Mouse (Mus musculus) kidney, adult 2 months (tissue): ENCODE measurements at regions not wholly inside any gene's neighbourhood (a gene's known extent, or its start where the extent isn't known, plus 50 kb on each side); places are given as distances from the start of the nearest gene placed in this dataset.

ENCODE experiments used
- CTCF ChIP-seq: fragments of 200-500 bp; conservative IDR thresholded peaks from 2 replicates; pipeline ENCODE4 v1.5.1; 2011; ENCODE audit warnings: low read depth, mild to moderate bottlenecking, control low read depth, low read length, moderate library complexity, mixed read lengths; ENCODE audit not compliant: insufficient read depth, insufficient read length
- POLR2A ChIP-seq: fragments of 200-500 bp; IDR thresholded peaks from one replicate; pipeline ENCODE4 v1.6.1; 2011; ENCODE audit warnings: low read depth, low read length, control low read depth

- TF ChIP-seq CTCF (no peak), POLR2A (no peak)
These were observed 478.9 kb downstream of the Glrx3 start for GRCm38 (mm10) chr7:137916351-137916750.
